Mouse (Mus musculus): ENCODE results near the gene Dnlz.

GRCm38 (mm10) chr2:26325386-26326181 is 26.3 kb downstream of the Dnlz start:
- TF ChIP-seq NELFE (IDR thresholded peaks at IDR 0.05; ENCODE audit: low read depth, low read length) = no peak
- peak; percentile 90 to 98 (median 96) for TF ChIP-seq CTCF (IDR thresholded peaks at IDR 0.05 in 2 of 3, conservative IDR thresholded peaks at IDR 0.05 in 1 of 3; ENCODE audit: control insufficient read depth in 1 of 3, insufficient read depth in 1 of 3, low read depth in 2 of 3, low read length in 3 of 3, poor library complexity in 1 of 3, severe bottlenecking in 1 of 3)
- TF ChIP-seq MAFK (IDR thresholded peaks at IDR 0.05; ENCODE audit: borderline replicate concordance, low read depth, low read length) = no peak
- TF ChIP-seq TAL1 (IDR thresholded peaks at IDR 0.05; ENCODE audit: low read length) = no peak
